Mouse (Mus musculus) kidney, adult 11 months (tissue): Measurements from ENCODE around the gene Fam184b.

Experiments
- DNase-seq: peaks from one replicate; pipeline ENCODE4 v3.0.0; 2022

Gene Fam184b

DNA sequence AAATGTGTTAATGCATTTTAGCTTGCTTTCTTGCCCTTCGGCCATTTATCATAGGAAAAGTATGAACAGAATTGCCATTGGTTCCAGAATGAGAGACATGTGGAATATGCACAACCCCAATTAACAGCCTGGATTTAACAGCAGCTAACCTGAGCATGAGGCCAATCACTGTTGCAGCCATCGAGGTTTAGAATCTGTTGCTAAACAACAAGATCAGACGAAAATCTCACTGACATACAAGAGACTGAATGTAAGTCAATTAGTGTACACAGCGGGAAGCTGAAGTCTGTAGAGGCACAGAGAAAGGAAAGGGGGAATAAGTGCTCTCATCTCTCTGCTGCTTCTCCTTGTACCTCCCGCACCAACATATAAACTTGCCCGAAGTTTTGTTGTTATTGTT, 46.1 kb downstream of the Fam184b start:
- no peak for DNase-seq

DNA sequence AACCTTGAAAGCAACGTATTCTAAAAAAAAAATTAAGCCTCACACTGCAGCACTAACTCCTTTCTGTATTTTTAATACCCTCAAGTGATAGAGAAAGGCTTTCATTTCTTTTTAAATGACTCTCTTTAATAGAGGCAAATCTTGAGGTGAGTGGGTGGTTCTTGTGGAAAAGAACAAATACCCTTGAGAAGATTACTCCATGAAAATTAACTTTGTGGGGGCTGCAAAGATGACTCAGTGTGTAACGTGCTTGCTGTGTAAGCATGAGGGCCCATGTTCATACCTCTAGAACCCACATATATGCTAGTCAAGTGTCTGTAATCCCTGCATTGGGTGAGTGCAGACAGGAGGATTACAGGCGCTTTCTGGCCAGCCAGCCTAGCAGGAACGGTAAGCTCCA, 49.3 kb downstream of the Fam184b start:
- DNase-seq: no peak

DNA sequence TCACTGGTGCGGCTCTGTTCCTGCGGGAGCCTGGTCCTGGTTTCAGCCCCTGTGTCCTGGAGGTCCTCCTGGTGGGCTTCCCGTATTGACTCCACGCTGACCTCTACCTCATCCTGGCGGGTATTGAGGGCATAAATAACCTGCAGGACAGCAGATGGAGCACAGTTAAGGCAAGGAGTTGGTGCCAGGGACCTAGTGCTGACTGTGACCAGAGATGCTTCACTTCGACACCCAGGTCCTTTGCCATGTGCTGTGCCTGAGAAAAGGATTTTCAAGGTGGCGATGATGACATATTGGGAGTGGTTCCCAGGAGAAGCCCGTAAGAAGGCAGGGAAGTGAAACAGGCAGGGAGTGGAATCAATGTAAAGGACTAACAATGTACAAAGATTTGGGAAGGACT, 54.8 kb downstream of the Fam184b start:
- no peak for DNase-seq

DNA sequence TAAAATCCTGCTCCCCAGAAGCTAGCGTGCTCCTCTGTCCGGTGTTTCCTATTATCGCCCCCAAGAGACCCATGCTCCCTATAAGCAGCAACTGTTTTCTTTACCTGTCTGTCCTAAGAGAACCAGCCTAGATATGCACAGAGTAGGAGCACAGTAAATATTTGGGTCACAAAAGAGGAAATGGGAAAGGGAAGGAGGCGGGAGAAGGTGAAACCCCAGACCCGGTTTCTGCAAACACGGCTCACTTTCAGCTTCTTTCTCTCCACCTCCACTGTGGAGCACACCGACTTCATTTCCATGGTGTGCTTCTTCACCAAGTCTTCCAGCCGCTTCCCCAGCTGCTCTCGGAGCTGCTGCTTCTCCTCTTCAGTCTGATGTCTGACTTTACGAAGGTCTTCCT, 59.1 kb downstream of the Fam184b start:
- no peak for DNase-seq

- no peak for DNase-seq
Observed at GRCm38 (mm10) chr5:45577376-45577775, 62.0 kb downstream of the Fam184b start.

DNA sequence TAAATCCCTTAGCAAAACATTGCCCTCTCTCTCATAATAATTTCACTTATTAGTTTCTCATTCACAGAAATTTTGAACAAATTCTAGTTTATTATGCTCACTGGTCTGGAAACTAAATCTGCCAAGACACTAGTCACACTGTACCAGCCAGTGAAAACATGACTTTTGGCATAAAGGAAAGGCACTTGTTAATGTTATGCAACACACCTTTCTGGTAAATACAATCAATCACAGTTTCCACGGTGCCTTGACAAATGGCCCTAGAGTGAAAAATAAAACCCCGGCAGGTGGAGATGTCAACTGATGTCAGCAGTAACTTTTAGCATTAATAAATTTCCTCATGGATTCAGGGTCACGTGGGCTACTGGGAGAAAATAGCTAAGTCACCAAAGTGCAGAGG, 62.7 kb downstream of the Fam184b start:
- DNase-seq: no peak

- DNase-seq: peak; percentile 52
Observed at GRCm38 (mm10) chr5:45572816-45573215, 66.6 kb downstream of the Fam184b start.

DNA sequence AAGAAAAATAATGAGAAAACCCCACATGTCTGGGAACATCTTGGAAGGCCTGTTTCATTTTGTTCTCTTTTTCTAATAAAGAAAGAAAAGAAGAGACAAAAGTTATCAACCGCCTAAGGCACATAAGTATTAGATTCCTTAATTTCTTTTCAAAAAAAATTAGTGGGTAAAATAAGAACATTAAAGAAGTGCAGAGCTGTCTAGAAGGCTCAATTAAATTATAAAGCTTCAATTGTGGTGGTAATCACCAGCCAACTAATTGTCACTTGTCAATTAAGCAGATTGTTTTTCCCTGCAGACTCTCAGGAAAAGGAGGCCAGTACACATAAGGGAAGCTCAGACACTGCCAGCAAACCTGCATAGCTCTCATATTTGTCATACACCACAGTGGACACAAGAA, 73.6 kb downstream of the Fam184b start:
- DNase-seq: no peak

DNA sequence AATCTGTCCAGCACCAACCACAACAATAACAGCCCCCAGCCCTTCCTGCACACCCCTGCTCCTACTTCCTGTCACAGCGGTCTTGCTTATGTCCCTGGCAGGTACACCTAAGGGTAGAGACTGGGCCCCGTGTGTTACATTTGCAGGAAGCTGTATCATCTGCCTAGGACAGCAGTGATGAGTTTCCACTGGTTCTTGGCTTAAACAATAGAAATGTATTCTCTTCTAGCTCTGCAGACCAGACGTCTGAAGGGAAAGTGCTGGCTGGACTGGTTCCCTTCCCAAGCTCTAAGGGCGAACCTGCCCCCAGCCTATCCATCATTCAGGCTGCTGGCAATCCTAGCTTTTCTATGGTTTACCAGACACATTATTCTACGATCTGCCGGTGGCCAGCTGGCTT, 75.4 kb downstream of the Fam184b start:
- peak; percentile 21 for DNase-seq

GRCm38 (mm10) chr5:45549586-45549985, 89.8 kb downstream of the Fam184b start:
- no peak for DNase-seq

GRCm38 (mm10) chr5:45543374-45543773, 96.0 kb downstream of the Fam184b start:
- no peak for DNase-seq

- DNase-seq: no peak
Observed at GRCm38 (mm10) chr5:45539502-45539901, 99.9 kb downstream of the Fam184b start.

GRCm38 (mm10) chr5:45535177-45535576, 104.2 kb downstream of the Fam184b start:
- DNase-seq: no peak

DNA sequence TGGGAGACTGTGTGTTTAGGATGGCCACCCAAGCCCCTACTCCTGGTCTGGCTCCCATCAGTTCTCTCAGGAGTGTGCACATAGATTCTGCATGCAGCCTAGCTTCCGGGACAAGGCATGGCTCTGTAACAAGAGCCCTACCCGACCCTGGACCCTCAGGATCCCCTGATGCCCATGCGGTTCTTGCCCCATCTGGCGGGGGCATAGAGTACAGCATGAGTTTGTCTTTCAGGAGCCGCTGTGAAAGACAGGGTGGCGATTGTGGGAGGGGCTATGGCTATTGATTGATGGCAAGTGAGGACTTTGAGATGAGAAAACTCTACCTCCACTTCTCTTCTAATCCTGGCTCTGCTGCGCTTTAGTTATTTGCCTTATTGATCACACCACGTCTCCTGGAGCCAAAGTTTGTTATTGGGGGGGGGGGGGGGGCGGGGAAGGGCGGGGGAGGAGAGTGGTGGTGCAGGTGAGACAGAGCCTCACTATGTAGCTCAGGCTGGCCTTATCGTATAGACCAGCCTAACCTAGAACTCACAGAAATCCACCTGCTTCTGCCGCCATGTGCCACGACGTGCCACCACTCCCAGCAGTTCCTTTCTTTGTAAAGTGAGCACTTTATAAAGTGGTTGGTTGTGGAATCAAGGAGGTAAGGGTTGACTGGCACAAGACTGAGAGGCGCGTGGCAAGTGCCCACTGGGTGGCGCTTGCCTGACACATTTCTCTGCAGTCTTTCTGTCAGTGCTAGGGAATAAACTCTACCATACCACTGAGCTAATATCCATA, 104.9 kb downstream of the Fam184b start:
- peak; percentile 87 for DNase-seq

DNA sequence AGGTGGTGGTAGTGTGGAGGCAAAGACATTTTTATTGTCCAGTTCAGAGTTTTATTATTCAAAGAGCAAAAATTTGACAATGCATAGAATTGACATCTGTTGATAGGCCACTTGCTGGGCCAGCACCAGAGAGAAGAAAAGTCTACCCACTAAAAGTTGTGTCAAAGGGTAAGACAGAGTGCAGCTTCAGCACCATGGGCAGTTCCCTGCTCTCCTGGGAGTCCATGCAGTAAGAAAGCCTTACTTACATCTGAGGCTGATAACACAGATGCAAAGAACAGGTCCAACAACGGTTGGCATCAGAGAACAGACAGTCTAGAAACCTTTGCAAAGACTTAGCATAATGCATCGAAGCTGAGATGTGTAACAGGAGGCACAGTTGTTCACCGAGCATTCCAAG, 109.7 kb downstream of the Fam184b start:
- DNase-seq: no peak

DNA sequence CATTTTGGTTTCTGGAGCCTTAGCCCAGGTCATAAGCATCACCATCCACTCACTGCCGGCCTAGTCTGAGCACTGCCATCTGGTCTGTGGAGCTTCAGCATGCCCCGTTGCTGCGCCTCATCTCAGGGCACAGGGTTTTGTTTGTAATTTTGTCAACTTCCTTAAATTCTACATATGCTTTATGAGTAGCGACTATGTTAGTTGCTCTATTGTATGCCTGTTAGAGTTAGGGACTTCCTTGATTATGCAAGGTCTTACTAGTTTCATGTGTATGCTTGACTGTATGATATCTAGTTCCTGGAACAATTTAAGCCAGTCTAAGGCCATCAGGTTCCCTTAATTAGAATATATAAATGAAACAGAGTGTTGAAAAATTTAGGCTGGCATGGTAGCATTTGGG, 113.1 kb downstream of the Fam184b start:
- DNase-seq: no peak

- DNase-seq: no peak
Observed at GRCm38 (mm10) chr5:45525101-45525500, 114.3 kb downstream of the Fam184b start.

DNA sequence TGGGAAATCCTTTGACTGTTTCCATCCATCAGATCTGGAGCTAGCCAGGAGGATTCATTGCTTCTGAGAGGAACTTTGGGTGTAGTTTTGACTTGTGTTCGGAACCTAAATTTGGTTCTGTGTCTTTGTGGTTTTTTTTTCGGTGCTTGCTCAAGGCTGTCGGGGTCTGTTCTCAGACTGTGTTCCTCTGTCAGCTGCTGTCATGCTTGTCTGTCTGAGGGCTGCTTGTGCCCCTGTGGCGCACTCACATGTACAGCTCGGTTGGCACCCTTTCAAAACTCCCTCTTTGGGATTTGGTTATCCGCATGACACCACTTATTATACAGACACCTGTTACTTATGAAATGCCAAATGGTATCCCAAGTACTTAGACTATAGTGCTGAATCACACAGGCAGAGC, 117.8 kb downstream of the Fam184b start:
- no peak for DNase-seq

- no peak for DNase-seq
Observed at GRCm38 (mm10) chr5:45520809-45521110, 118.7 kb downstream of the Fam184b start.

DNA sequence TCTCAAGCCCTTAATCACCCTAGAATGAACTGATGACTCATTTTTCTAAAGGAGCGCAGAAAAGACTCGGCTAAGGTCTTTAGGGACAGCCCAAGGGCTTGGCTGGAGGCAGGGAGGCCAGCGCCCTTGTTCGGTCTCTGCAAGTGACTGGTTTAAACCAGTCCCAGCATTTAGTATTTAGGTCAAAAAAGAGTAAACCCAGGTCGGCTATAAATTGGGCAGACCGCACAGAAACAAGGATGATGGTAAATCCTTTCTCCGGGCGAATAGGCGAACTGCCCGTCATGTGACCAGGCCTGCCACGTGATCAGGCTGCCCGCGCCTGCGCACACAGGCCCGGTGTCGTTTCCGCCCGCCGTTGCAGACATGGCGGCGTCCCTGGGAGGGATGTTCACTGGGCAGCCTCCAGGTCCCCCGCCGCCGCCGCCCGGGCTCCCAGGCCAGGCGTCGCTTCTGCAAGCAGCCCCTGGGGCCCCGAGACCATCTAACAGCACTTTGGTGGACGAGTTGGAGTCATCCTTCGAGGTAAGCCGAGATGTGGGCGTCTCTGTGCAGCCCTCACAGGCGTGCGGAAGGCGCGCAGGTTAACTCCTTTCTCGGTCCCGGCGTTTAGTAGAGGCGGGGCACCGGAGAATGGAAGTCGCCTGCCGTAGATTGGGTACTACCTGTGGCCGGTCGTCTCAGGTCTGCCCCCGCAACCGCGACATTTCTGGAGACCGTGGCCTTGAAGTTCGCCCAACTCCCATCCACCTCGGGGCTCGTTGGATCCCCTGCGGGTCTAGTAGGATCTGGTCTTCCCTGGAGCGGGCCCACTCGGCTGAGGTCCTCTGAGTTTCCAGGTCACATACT, 119.2 kb downstream of the Fam184b start, which contains the start of gene Med28:
TSS of gene Med28 (plus strand) at position 270 of the 849 bp plus-strand sequence.
- peak; percentile 93 for DNase-seq

- peak; percentile 61 for DNase-seq
Observed at GRCm38 (mm10) chr5:45515151-45515743, 124.2 kb downstream of the Fam184b start.

DNA sequence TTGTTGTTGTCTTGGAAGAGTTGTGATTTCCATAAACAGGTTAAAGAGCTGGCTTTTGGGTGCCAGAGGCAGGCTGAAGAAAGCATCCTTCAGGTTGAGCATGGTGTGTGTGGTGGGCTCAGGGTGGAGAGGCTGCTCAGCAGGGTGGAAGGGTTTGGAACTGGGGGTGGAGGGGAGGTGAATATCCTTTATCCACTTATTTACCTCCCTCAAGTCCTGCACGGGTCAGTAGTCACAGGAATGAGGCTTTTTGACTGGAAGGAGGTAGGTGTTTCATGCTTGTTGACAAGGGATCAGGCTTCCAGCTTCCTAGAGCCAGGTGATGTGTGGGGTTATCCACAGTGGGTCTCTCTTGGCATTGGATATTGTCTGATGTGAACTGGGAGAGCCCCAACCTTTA, 124.8 kb downstream of the Fam184b start:
- no peak for DNase-seq

DNA sequence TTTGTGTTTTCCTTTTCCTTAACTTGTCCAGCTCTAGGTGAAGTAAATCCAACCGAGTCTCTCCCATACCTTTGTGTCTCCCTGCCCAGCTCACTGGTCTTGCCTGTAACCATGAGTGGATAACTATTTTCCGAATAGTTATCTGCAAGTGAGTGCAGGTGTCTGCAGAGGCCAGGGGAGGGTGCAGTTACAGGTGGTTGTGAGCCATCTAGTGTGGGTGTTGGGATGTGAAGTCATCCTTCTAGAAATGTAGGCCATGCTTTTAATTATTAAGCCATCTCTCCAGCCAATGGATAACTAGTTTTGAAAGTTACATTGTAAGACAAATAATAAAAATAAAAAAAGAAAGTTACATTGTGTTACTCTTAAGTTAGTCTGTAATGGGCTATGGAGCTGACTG, 125.9 kb downstream of the Fam184b start:
- DNase-seq: peak; percentile 39

DNA sequence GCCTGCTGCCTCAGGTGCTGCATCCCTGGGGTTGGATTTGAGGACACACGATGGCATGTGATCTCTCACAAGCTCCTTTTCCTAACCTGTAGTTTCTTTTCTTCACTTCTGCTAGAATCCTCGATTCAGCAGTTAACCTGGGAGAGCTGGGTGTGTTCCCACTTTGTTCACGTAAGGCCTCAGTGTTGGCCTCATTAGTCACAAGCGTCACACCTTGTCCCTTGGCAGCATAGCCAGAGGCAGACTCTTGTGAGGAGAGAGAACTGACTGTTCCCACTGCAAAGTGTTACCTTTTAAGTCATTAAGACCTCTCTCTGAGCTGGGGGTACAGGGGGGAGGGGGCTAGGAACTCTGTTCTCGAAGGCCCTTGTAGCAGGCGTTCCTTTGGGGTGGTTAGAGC, 126.5 kb downstream of the Fam184b start:
- DNase-seq: no peak
